Mouse (Mus musculus) hindbrain, embryonic 10.5 days (tissue): ENCODE results near the gene Ccnd3. TPM values are rescaled to one million over a fixed set of nuclear protein-coding genes. Genes with fewer than 3 reads are reported as not detected.
A peak's percentile ranks its signal among the peaks of the same experiment; 100 is the strongest.

Experiments
- DNase-seq: peaks from one replicate; pipeline ENCODE4 v3.0.0-alpha.2; 2017; ENCODE audit warnings: low spot score
- H3K27ac ChIP-seq: fragments of 300-500 bp; sonication (generic); 2 replicates; pipeline ENCODE4 v1.5.1; 2016; ENCODE audit warnings: mild to moderate bottlenecking, moderate library complexity
- H3K27me3 ChIP-seq: fragments of 300-500 bp; sonication (generic); 2 replicates; pipeline ENCODE4 v1.6.1; 2016; ENCODE audit warnings: mild to moderate bottlenecking; ENCODE audit not compliant: poor library complexity, insufficient read depth, severe bottlenecking
- H3K36me3 ChIP-seq: fragments of 300-500 bp; sonication (generic); 2 replicates; pipeline ENCODE4 v1.6.1; 2016; ENCODE audit warnings: mild to moderate bottlenecking, moderate library complexity
- H3K4me1 ChIP-seq: fragments of 300-500 bp; sonication (generic); replicated peaks from 2 replicates; pipeline ENCODE4 v1.6.1; 2016; ENCODE audit warnings: mild to moderate bottlenecking
- H3K4me3 ChIP-seq: fragments of 300-500 bp; sonication (generic); 2 replicates; pipeline ENCODE4 v1.5.1; 2016; ENCODE audit warnings: mild to moderate bottlenecking, moderate library complexity
- H3K9me3 ChIP-seq: fragments of 300-500 bp; sonication (generic); 2 replicates; pipeline ENCODE4 v1.6.1; 2016; ENCODE audit warnings: mild to moderate bottlenecking, moderate library complexity
- WGBS: fragments of 180-500 bp; shearing (Covaris S2); methylation state at CpG from one replicate; pipeline ENCODE4 v1.1.7; 2016; 5-methylcytosine and 5-hydroxymethylcytosine counted together
- polyA plus RNA-seq: library from polyadenylated mRNA; unstranded; fragments of >200 nt; fragmentation: Nextera tagmentation; extraction: Ambion mirVana; gene quantifications from 2 replicates; pipeline ENCODE4 v1.2.1, GENCODE M21; 2016

The Ccnd3 gene
- polyA plus RNA-seq, 1 experiment from 2014 or later: 289 TPM

DNA sequence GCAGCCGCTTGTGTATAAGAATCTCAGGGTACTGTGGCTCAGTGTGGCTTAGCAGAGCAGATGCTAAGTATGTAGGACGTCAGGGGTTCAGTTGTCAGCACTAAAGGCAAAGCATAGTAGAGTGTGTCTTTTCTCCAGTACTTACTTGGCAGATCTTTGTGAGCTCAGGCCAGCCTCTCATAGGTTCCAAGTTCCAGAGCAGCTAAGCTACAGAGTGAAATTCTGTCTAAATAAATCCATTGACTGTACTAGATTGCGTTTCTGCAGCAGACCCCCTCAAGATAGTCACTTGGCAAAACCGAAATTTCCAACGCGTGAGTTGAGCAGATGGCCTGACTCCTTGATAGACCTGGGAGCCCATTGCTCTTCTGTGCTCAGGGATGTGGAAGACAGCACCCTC, 20.1 kb downstream of the Ccnd3 start:
- 90% methylated on average over 6 of the region's 6 CpGs for WGBS
- Histone ChIP-seq H3K4me3 (no peak overlapping the region), H3K27me3 (no peaks in the 10 kb centered on the region), H3K27ac (no peak overlapping the region), H3K4me1 (peaks cover 60% of the 10 kb centered on the region), H3K9me3 (no peaks in the 10 kb centered on the region), H3K36me3 (no peaks in the 10 kb centered on the region)
- DNase-seq: no peak

- Histone ChIP-seq H3K27ac (peak overlapping the region; percentile 87), H3K9me3 (no peaks in the 10 kb centered on the region), H3K4me3 (no peak overlapping the region), H3K36me3 (no peaks in the 10 kb centered on the region), H3K4me1 (peaks cover 57% of the 10 kb centered on the region), H3K27me3 (no peaks in the 10 kb centered on the region)
- DNase-seq: no peak
- 88% methylated on average over 17 of the region's 17 CpGs for WGBS
These were observed 22.1 kb downstream of the Ccnd3 start for GRCm38 (mm10) chr17:47526856-47527520.

DNA sequence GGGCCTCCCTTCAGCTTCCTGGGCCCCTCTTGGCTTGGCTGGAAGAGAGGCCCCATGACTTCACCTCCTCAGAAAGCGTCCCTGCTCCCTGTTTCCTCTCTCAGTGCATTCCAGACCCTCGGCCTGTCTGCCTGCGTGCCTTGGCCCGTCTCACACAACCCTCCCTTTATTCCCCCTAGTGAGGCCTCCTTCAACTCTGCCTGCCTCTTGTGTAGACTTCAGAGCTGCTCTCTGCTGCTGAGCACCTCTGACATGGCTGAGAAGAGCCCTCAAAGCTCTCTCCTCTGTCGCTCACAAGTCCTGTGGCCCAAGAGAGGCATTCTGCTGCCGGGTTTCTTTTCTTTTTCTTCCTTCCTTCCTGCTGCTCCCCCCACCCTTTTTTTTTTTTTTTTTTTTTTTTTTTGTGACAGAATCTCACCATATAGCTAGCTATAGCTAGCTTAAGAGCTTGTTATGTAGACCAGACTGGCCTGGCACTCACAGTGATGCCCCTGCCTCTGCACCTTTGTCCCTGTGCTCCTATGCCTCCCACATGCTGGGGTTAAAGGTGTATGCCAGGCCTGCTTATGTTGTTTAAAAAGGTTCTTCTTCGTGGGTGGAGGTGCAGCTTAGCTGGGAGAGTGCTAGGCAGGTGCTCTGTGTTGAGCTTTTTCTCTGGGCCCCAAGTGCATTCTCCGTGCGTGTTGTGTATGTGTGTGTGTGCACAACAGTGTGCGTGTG, 22.9 kb downstream of the Ccnd3 start:
- Histone ChIP-seq H3K4me3 (no peak overlapping the region), H3K4me1 (peaks cover 49% of the 10 kb centered on the region), H3K27me3 (no peaks in the 10 kb centered on the region), H3K36me3 (no peaks in the 10 kb centered on the region), H3K27ac (peak overlapping the region; percentile 87), H3K9me3 (no peaks in the 10 kb centered on the region)
- DNase-seq: peak; percentile 38
- WGBS: 48% methylated on average over 10 of the region's 10 CpGs

DNA sequence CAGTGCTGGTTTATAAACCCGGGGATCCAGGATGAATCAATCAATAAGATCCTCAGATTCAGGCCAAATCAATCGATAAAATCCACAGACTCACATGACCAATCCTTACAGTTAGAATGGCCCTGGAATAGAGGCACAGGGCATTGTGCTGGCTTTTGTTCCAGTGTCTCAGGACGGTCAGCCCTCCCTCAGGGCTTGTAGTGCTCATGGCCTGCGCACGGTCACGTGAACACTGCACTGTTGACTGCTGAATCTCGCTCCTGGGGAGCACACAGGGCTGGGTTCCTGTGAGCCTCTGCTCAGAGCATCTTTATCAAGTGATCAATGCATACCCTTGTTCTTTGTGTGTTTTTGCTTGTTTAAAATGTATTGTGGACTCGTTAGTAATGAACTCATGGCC, 24.1 kb downstream of the Ccnd3 start:
- Histone ChIP-seq H3K27ac (peak overlapping the region; percentile 87), H3K27me3 (no peaks in the 10 kb centered on the region), H3K36me3 (no peaks in the 10 kb centered on the region), H3K4me1 (peaks cover 37% of the 10 kb centered on the region), H3K4me3 (no peak overlapping the region), H3K9me3 (no peaks in the 10 kb centered on the region)
- WGBS: 71% methylated on average over 8 of the region's 8 CpGs
- DNase-seq: no peak

DNA sequence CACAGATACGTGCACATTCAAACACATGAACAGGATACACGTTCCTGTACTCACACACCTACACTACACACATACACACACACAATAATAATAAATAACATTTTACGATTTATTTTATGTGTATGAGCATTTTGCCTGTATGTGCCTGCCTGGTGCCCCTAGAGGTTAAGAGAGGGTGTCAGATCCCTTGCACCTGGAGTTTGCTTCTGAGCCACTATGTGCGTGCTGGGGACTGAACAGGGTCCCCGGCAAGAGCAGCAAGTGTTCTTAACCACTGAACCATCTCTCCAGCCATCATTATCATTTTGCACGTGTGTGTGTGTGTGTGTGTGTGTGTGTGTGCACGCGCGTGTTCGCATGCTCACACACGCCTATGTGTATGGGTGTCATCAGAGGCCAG, 24.7 kb downstream of the Ccnd3 start:
- Histone ChIP-seq H3K27me3 (no peaks in the 10 kb centered on the region), H3K4me1 (peaks cover 37% of the 10 kb centered on the region), H3K36me3 (no peaks in the 10 kb centered on the region), H3K4me3 (no peak overlapping the region), H3K27ac (no peak overlapping the region), H3K9me3 (no peaks in the 10 kb centered on the region)
- 94% methylated on average over 11 of the region's 11 CpGs for WGBS
- no peak for DNase-seq

GRCm38 (mm10) chr17:47531387-47531818, 26.6 kb downstream of the Ccnd3 start:
- 51% methylated on average over 10 of the region's 10 CpGs for WGBS
- no peaks in the 10 kb centered on the region for H3K9me3 ChIP-seq
- no peak for DNase-seq
- H3K4me3 ChIP-seq: no peak overlapping the region
- peaks cover 37% of the 10 kb centered on the region for H3K4me1 ChIP-seq
- H3K27ac ChIP-seq: peak overlapping the region; percentile 59
- no peaks in the 10 kb centered on the region for H3K27me3 ChIP-seq
- H3K36me3 ChIP-seq: no peaks in the 10 kb centered on the region

DNA sequence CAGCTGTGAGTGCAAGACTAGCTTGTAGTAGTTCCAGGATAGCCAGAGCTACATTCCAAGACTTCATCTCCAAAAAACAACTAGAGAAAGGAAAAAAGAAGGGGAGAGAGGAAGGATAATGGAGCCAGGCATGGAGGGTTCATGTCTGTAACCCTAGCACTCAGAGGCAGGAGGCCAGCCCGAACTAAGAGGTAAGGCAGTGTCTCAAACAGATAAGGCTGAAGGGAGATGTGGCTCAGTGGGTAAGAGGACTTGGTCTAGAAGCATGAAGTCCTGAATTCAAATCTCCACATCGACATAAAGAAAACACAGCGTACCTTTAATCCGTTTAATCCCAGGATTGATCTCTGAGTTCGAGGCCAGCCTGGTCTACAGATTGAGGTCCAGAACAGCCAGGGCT, 27.5 kb downstream of the Ccnd3 start:
- Histone ChIP-seq H3K4me1 (peaks cover 29% of the 10 kb centered on the region), H3K9me3 (no peaks in the 10 kb centered on the region), H3K27me3 (no peaks in the 10 kb centered on the region), H3K27ac (peak overlapping the region; percentile 17; the same call in 1 of the 2 replicates), H3K4me3 (no peak overlapping the region), H3K36me3 (no peaks in the 10 kb centered on the region)
- DNase-seq: no peak
- 96% methylated on average over 5 of the region's 5 CpGs for WGBS

DNA sequence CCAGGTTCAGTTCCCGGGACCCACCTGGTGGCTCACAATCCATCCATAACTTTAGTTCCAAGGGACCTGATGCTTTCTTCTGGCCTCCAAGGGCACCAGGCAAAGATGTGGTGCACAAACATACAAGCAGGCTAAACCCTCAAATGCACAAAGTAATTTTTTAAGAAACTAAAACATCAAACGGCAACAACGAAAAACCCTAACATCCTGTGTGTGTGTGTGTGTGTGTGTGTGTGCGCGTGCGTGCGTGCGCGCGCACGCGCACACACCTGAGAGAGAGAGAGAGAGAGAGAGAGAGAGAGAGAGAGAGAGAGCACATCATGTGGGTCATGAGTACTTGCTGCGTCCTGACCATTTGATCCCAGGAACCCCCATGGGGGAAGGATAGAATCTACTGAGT, 28.8 kb downstream of the Ccnd3 start:
- WGBS: 95% methylated on average over 13 of the region's 13 CpGs
- Histone ChIP-seq H3K4me3 (no peak overlapping the region), H3K4me1 (peaks cover 15% of the 10 kb centered on the region), H3K36me3 (no peaks in the 10 kb centered on the region), H3K27ac (no peak overlapping the region), H3K27me3 (no peaks in the 10 kb centered on the region), H3K9me3 (no peaks in the 10 kb centered on the region)
- DNase-seq: no peak

DNA sequence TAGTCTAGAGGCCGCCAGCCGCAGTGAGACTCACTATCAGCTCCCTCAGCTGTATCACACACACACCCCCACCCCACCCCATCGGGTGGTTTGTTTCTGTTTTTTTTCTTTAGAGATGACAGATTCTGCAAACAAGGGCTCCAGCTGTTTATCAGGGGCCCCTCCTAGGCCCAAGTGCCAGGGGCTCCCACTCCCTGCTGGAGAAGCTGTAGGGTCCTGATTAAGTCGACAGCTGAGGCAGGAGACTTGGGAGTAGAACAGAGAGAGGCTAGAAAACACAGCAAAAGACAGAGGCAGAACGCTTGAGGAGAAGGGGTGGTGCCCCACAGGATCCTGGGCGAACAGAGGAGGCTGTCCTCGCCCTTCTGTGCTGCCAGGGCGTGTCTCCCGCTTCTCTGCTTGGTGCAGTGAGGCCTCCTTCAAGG, 31.0 kb downstream of the Ccnd3 start:
- no peak for DNase-seq
- WGBS: 68% methylated on average over 9 of the region's 9 CpGs
- H3K27ac ChIP-seq: no peak overlapping the region

DNA sequence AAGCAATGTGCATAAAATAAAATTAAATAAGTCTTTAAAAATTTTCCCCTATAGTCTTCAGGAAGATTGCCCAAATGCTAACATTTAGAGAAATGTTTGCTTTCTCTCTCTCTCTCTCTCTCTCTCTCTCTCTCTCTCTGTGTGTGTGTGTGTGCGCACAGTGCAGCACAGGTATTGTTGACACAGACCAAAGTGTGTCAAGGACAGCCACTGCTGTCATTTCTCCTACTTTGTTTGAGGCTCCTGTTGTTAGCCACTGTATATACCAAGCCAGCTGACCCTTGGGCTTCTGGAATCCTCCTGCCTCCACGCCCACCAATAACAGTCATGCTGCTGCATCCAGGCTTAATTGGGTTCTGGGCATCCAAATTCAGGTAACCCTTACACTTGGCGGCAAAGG, 33.2 kb downstream of the Ccnd3 start:
- peaks cover 10% of the 10 kb centered on the region for H3K4me1 ChIP-seq
- no peaks in the 10 kb centered on the region for H3K27me3 ChIP-seq
- H3K27ac ChIP-seq: no peak overlapping the region
- no peak overlapping the region for H3K4me3 ChIP-seq
- DNase-seq: no peak
- H3K36me3 ChIP-seq: no peaks in the 10 kb centered on the region
- 88% methylated on average over 3 of the region's 3 CpGs for WGBS
- H3K9me3 ChIP-seq: no peaks in the 10 kb centered on the region

More for the DNA sequence above, 31.0 kb downstream of the Ccnd3 start:
- no peaks in the 10 kb centered on the region for H3K9me3 ChIP-seq
- no peak overlapping the region for H3K4me3 ChIP-seq
- H3K4me1 ChIP-seq: peaks cover 9% of the 10 kb centered on the region
- H3K27me3 ChIP-seq: no peaks in the 10 kb centered on the region
- H3K36me3 ChIP-seq: no peaks in the 10 kb centered on the region

DNA sequence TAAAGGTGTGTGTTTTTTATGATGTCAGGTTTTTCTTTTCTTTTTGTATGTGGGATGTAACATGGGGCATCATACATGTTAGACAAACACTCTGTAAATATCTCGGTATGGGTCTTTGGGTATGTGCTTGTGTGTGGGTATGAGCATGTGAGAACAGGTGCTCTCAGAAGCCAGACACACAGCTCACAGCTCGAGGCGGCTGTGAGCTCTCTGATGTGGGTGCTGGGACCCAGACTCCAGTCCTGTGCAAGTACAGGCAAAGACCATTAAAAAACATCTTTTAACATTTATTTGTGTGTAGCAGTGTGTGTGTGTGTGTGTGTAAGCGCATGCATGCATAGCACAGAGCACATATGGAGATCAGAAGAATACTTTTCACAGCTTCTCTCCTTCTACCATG, 34.3 kb downstream of the Ccnd3 start:
- Histone ChIP-seq H3K27me3 (no peaks in the 10 kb centered on the region), H3K27ac (no peak overlapping the region), H3K4me1 (peaks cover 13% of the 10 kb centered on the region), H3K4me3 (no peak overlapping the region), H3K9me3 (no peaks in the 10 kb centered on the region), H3K36me3 (no peaks in the 10 kb centered on the region)
- no peak for DNase-seq
- 89% methylated on average over 4 of the region's 4 CpGs for WGBS

- Histone ChIP-seq H3K4me3 (no peak overlapping the region), H3K4me1 (peaks cover 13% of the 10 kb centered on the region), H3K27ac (no peak overlapping the region), H3K9me3 (no peaks in the 10 kb centered on the region), H3K27me3 (no peaks in the 10 kb centered on the region), H3K36me3 (no peaks in the 10 kb centered on the region)
- no peak for DNase-seq
- 66% methylated on average over 5 of the region's 5 CpGs for WGBS
These were observed 37.2 kb downstream of the Ccnd3 start for GRCm38 (mm10) chr17:47542061-47542460.

DNA sequence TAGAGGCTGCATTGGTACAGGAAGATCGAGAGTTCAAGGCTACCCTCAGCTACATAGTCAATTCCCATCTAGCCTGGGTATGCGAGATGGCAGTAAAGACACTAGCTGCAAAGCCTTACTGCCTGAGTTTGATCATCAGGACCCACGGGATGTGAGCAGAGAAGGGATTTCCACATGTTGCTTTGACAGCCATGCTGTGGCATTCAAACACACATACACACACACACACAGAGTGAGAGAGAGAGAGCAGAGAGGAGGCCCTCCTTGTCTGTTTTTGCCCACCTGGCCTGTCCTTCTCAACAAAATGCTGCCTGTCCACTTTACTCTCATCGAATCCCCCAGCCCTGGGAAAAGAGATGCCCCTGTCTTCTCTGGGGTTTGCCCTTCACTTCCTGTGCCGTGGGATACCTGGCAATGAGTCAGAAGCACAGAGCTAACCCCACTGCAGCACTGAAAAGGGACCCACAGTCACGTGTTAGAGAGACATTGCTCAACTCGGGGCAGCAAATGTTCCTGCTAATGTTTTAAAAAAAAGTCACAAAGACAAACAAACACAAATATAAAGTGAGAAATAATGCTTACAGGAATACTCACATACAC, 38.3 kb downstream of the Ccnd3 start:
- peaks cover 13% of the 10 kb centered on the region for H3K4me1 ChIP-seq
- no peaks in the 10 kb centered on the region for H3K9me3 ChIP-seq
- 83% methylated on average over 7 of the region's 7 CpGs for WGBS
- H3K27me3 ChIP-seq: no peaks in the 10 kb centered on the region
- DNase-seq: no peak
- no peaks in the 10 kb centered on the region for H3K36me3 ChIP-seq
- H3K4me3 ChIP-seq: no peak overlapping the region
- H3K27ac ChIP-seq: no peak overlapping the region
